ENCODE assay signal across 8 mouse cellular contexts in genomic region chr17:16054481-16054880, GRCm38 (mm10).
A peak's percentile ranks its signal among the peaks of the same experiment; 100 is the strongest.
DNase-seq lines count a peak whose midpoint lies in the region; ATAC-seq and TF ChIP-seq lines count a peak whose summit lies in the region.

No protein-coding gene starts in this region.

- H3K4me2 ChIP-seq in hindbrain, embryonic 11.5 days (replicated peaks; ENCODE audit: low read depth, low read length): no peak overlapping the region
- no peak overlapping the region for H3K4me2 ChIP-seq in hindbrain, embryonic 16.5 days (ENCODE audit: low read length)
- no peak overlapping the region for H3K4me2 ChIP-seq in embryonic facial prominence, embryonic 14.5 days (ENCODE audit: low read depth, low read length)
- no peak overlapping the region for H3K4me2 ChIP-seq in kidney, embryonic 15.5 days
- H3K4me2 ChIP-seq in forebrain, postnatal 0 days (ENCODE audit: low read depth): no peak overlapping the region

- no peaks in the 10 kb centered on the region for H3K79me3 ChIP-seq in C2C12 (ENCODE audit: low read depth)

- no peak overlapping the region for H3K4me3 ChIP-seq in hindbrain, embryonic 11.5 days (ENCODE audit: low read depth, low read length)
- no peak overlapping the region for H3K4me3 ChIP-seq in hindbrain, embryonic 16.5 days (ENCODE audit: low read length)
- no peak overlapping the region for H3K4me3 ChIP-seq in C2C12 (ENCODE audit: insufficient read depth, poor library complexity, severe bottlenecking)
- H3K4me3 ChIP-seq in embryonic facial prominence, embryonic 14.5 days (ENCODE audit: low read depth, low read length): no peak overlapping the region
- no peak overlapping the region for H3K4me3 ChIP-seq in kidney, embryonic 15.5 days (replicated peaks)
- no peak overlapping the region for H3K4me3 ChIP-seq in forebrain, postnatal 0 days (ENCODE audit: low read depth, low read length)

- no peak for TF ChIP-seq CTCF in C2C12 (IDR thresholded peaks at IDR 0.05; ENCODE audit: control insufficient read depth, insufficient read depth, insufficient read length)
- no peak for TF ChIP-seq CTCF in forebrain, postnatal 0 days (IDR thresholded peaks at IDR 0.05; ENCODE audit: low read depth)

- no peaks in the 10 kb centered on the region for H3K27me3 ChIP-seq in hindbrain, embryonic 11.5 days (ENCODE audit: control insufficient read depth, insufficient read depth, low read length)
- H3K27me3 ChIP-seq in hindbrain, embryonic 16.5 days (replicated peaks; ENCODE audit: control insufficient read depth, insufficient read depth, low read length): no peaks in the 10 kb centered on the region
- H3K27me3 ChIP-seq in C2C12 (ENCODE audit: control insufficient read depth, insufficient read depth, insufficient read length): no peaks in the 10 kb centered on the region
- H3K27me3 ChIP-seq in embryonic facial prominence, embryonic 14.5 days (replicated peaks; ENCODE audit: control insufficient read depth, insufficient read depth, low read length): no peaks in the 10 kb centered on the region
- no peaks in the 10 kb centered on the region for H3K27me3 ChIP-seq in kidney, embryonic 15.5 days
- no peaks in the 10 kb centered on the region for H3K27me3 ChIP-seq in forebrain, postnatal 0 days (ENCODE audit: insufficient read depth, low read length)

- DNase-seq in hindbrain, embryonic 11.5 days (ENCODE audit: low spot score): peak; percentile 35
- DNase-seq in embryonic facial prominence, embryonic 14.5 days (ENCODE audit: low spot score): peak; percentile 89
- DNase-seq in retina, embryonic 14.5 days (ENCODE audit: low spot score): no peak
- no peak for DNase-seq in forebrain, postnatal 0 days
- no peak for DNase-seq in thymus, postnatal 4 days

- ATAC-seq in hindbrain, embryonic 11.5 days (ENCODE audit: low FRiP score): no peak
- ATAC-seq in hindbrain, embryonic 16.5 days: no peak
- peak; percentile 62; the same call in 1 of the 2 replicates for ATAC-seq in embryonic facial prominence, embryonic 14.5 days (ENCODE audit: low read depth)
- peak; percentile 83; the same call in 1 of the 2 replicates for ATAC-seq in kidney, embryonic 15.5 days (replicated peaks; ENCODE audit: low FRiP score)
- no peak for ATAC-seq in forebrain, postnatal 0 days

- no peak overlapping the region for H3ac ChIP-seq in C2C12 (ENCODE audit: control insufficient read depth, insufficient read length, low read depth)

- WGBS in hindbrain, embryonic 11.5 days: 59% methylated on average over 3 of the region's 3 CpGs
- WGBS in hindbrain, embryonic 16.5 days: 59% methylated on average over 3 of the region's 3 CpGs
- 13% methylated on average over 3 of the region's 3 CpGs for WGBS in embryonic facial prominence, embryonic 14.5 days
- WGBS in kidney, embryonic 15.5 days: 11% methylated on average over 3 of the region's 3 CpGs
- 53% methylated on average over 3 of the region's 3 CpGs for WGBS in forebrain, postnatal 0 days

- H3K27ac ChIP-seq in hindbrain, embryonic 11.5 days (ENCODE audit: low read depth, low read length): no peak overlapping the region
- H3K27ac ChIP-seq in hindbrain, embryonic 16.5 days (ENCODE audit: low read depth, low read length): no peak overlapping the region
- H3K27ac ChIP-seq in embryonic facial prominence, embryonic 14.5 days (replicated peaks; ENCODE audit: low read depth, low read length): no peak overlapping the region
- no peak overlapping the region for H3K27ac ChIP-seq in kidney, embryonic 15.5 days
- no peak overlapping the region for H3K27ac ChIP-seq in forebrain, postnatal 0 days (ENCODE audit: low read depth, low read length)

- H3K36me3 ChIP-seq in hindbrain, embryonic 11.5 days (ENCODE audit: control insufficient read depth, insufficient read depth, low read length): no peaks in the 10 kb centered on the region
- no peaks in the 10 kb centered on the region for H3K36me3 ChIP-seq in hindbrain, embryonic 16.5 days (ENCODE audit: control insufficient read depth, insufficient read depth, low read length)
- no peaks in the 10 kb centered on the region for H3K36me3 ChIP-seq in C2C12 (ENCODE audit: control insufficient read depth, insufficient read depth)
- H3K36me3 ChIP-seq in embryonic facial prominence, embryonic 14.5 days (ENCODE audit: control insufficient read depth, insufficient read depth, low read length): no peaks in the 10 kb centered on the region
- H3K36me3 ChIP-seq in kidney, embryonic 15.5 days: no peaks in the 10 kb centered on the region
- no peaks in the 10 kb centered on the region for H3K36me3 ChIP-seq in forebrain, postnatal 0 days (ENCODE audit: insufficient read depth)

- H3K79me2 ChIP-seq in C2C12 (ENCODE audit: control insufficient read depth, insufficient read depth): no peaks in the 10 kb centered on the region

- no peak overlapping the region for H3K9ac ChIP-seq in hindbrain, embryonic 11.5 days (ENCODE audit: low read depth, low read length)
- no peak overlapping the region for H3K9ac ChIP-seq in hindbrain, embryonic 16.5 days (ENCODE audit: low read depth, low read length)
- H3K9ac ChIP-seq in embryonic facial prominence, embryonic 14.5 days (ENCODE audit: low read depth, low read length): no peak overlapping the region
- H3K9ac ChIP-seq in kidney, embryonic 15.5 days: no peak overlapping the region
- no peak overlapping the region for H3K9ac ChIP-seq in forebrain, postnatal 0 days

- no peaks in the 10 kb centered on the region for H3K4me1 ChIP-seq in hindbrain, embryonic 11.5 days (replicated peaks; ENCODE audit: control insufficient read depth, insufficient read depth, low read length)
- H3K4me1 ChIP-seq in hindbrain, embryonic 16.5 days (ENCODE audit: control insufficient read depth, insufficient read depth, low read depth, low read length): no peaks in the 10 kb centered on the region
- H3K4me1 ChIP-seq in embryonic facial prominence, embryonic 14.5 days (ENCODE audit: control insufficient read depth, insufficient read depth, low read length): peaks cover 10% of the 10 kb centered on the region
- H3K4me1 ChIP-seq in kidney, embryonic 15.5 days: 0 out of 2 replicates have a peak, but pooled peaks cover 2% of the 10 kb centered on the region
- no peaks in the 10 kb centered on the region for H3K4me1 ChIP-seq in forebrain, postnatal 0 days (ENCODE audit: insufficient read depth)

- no peaks in the 10 kb centered on the region for H3K9me3 ChIP-seq in hindbrain, embryonic 11.5 days (ENCODE audit: control insufficient read depth, low read length)
- no peaks in the 10 kb centered on the region for H3K9me3 ChIP-seq in hindbrain, embryonic 16.5 days (ENCODE audit: control insufficient read depth, low read length)
- no peaks in the 10 kb centered on the region for H3K9me3 ChIP-seq in embryonic facial prominence, embryonic 14.5 days (ENCODE audit: control insufficient read depth, low read length)
- H3K9me3 ChIP-seq in kidney, embryonic 15.5 days (replicated peaks): no peaks in the 10 kb centered on the region
- H3K9me3 ChIP-seq in forebrain, postnatal 0 days (ENCODE audit: low read length): no peaks in the 10 kb centered on the region

TF ChIP-seq in C2C12, 6 proteins besides CTCF, POLR2A, EP300 and RAD21:
- peak; percentile 92 for TF ChIP-seq MYOD1 (IDR thresholded peaks at IDR 0.05; ENCODE audit: control insufficient read depth, insufficient read length, low read depth)
- TF ChIP-seq USF1 (IDR thresholded peaks at IDR 0.05; ENCODE audit: low read depth): no peak

Comparison
In these comparisons a context has a peak if more than half of its experiments do, and no peak if none do; other contexts are left out.
1. ATAC-seq: peak in embryonic facial prominence, embryonic 14.5 days (single experiment) and kidney, embryonic 15.5 days (single experiment); none in hindbrain, embryonic 11.5 days (single experiment), hindbrain, embryonic 16.5 days (single experiment) and forebrain, postnatal 0 days (single experiment).
2. DNase-seq: peak in hindbrain, embryonic 11.5 days (single experiment) and embryonic facial prominence, embryonic 14.5 days (single experiment); none in retina, embryonic 14.5 days (single experiment), forebrain, postnatal 0 days (single experiment) and thymus, postnatal 4 days (single experiment).